12 mouse cellular contexts compared by ENCODE assay signal in genomic region chr13:30729245-30729644, GRCm38 (mm10). TPM values are rescaled to one million over a fixed set of nuclear protein-coding genes. Genes with fewer than 3 reads are reported as not detected.
DNase-seq lines count a peak whose midpoint lies in the region; ATAC-seq lines count a peak whose summit lies in the region.
"Had no signal": no experiment of that assay in that cellular context is flagged by ENCODE, and none has a peak within 500 bp of the region (broad histone marks: within the 10 kb centered on the region; RNA-seq: fewer than 3 reads in every experiment).

No protein-coding gene starts in this region.

- H3K4me3 ChIP-seq in kidney, embryonic 15.5 days (replicated peaks): no peak overlapping the region
- no peak overlapping the region for H3K4me3 ChIP-seq in heart, embryonic 13.5 days
- H3K4me3 ChIP-seq in lung, embryonic 16.5 days (ENCODE audit: low read length): no peak overlapping the region
- H3K4me3 ChIP-seq: embryonic facial prominence, embryonic 12.5 days; liver, embryonic 13.5 days; myocyte had no signal

- H3K4me2 ChIP-seq in kidney, embryonic 15.5 days: no peak overlapping the region
- peak overlapping the region; percentile 35; the same call in 1 of the 2 replicates for H3K4me2 ChIP-seq in heart, embryonic 13.5 days
- no peak overlapping the region for H3K4me2 ChIP-seq in lung, embryonic 16.5 days (ENCODE audit: low read depth, low read length)
- H3K4me2 ChIP-seq: embryonic facial prominence, embryonic 12.5 days; liver, embryonic 13.5 days had no signal

- peak; percentile 24 for DNase-seq in kidney, adult 11 months
- DNase-seq in adrenal gland, postnatal 14 days: peak; percentile 59
- DNase-seq in cerebellum, postnatal 36 days: no peak
- no peak for DNase-seq in left cerebral cortex, adult 18-20 months (ENCODE audit: low spot score in 2 of 2)
- no peak for DNase-seq in left cerebral cortex, postnatal 36 days (ENCODE audit: low spot score in 2 of 2)
- DNase-seq: liver, embryonic 13.5 days; thymus, postnatal 4 days had no signal

- 31% methylated on average over 6 of the region's 6 CpGs for WGBS in kidney, embryonic 15.5 days
- 17% methylated on average over 6 of the region's 6 CpGs for WGBS in heart, embryonic 13.5 days
- 16% methylated on average over 6 of the region's 6 CpGs for WGBS in lung, embryonic 16.5 days

- H3K27me3 ChIP-seq in kidney, embryonic 15.5 days: no peaks in the 10 kb centered on the region
- H3K27me3 ChIP-seq in heart, embryonic 13.5 days (replicated peaks): no peaks in the 10 kb centered on the region; the same call in 1 of the 2 replicates
- no peaks in the 10 kb centered on the region for H3K27me3 ChIP-seq in lung, embryonic 16.5 days (ENCODE audit: control insufficient read depth, insufficient read depth, low read depth, low read length)
- H3K27me3 ChIP-seq: embryonic facial prominence, embryonic 12.5 days; liver, embryonic 13.5 days had no signal

- H3K4me1 ChIP-seq in kidney, embryonic 15.5 days: peaks cover 5% of the 10 kb centered on the region
- H3K4me1 ChIP-seq in heart, embryonic 13.5 days: peaks cover 10% of the 10 kb centered on the region
- H3K4me1 ChIP-seq in lung, embryonic 16.5 days (replicated peaks; ENCODE audit: control insufficient read depth, insufficient read depth, low read length): peaks cover 5% of the 10 kb centered on the region; the same call in 1 of the 2 replicates
- H3K4me1 ChIP-seq: liver, embryonic 13.5 days had no signal

- no peaks in the 10 kb centered on the region for H3K9me3 ChIP-seq in kidney, embryonic 15.5 days (replicated peaks)
- H3K9me3 ChIP-seq in heart, embryonic 13.5 days: no peaks in the 10 kb centered on the region
- no peaks in the 10 kb centered on the region for H3K9me3 ChIP-seq in lung, embryonic 16.5 days (ENCODE audit: control insufficient read depth, low read length)
- H3K9me3 ChIP-seq: embryonic facial prominence, embryonic 12.5 days; liver, embryonic 13.5 days had no signal

- H3K36me3 ChIP-seq in kidney, embryonic 15.5 days: no peaks in the 10 kb centered on the region
- H3K36me3 ChIP-seq in heart, embryonic 13.5 days: no peaks in the 10 kb centered on the region
- no peaks in the 10 kb centered on the region for H3K36me3 ChIP-seq in lung, embryonic 16.5 days (ENCODE audit: control insufficient read depth, insufficient read depth, low read length)
- H3K36me3 ChIP-seq: embryonic facial prominence, embryonic 12.5 days; liver, embryonic 13.5 days had no signal

- no peak overlapping the region for H3K27ac ChIP-seq in kidney, embryonic 15.5 days
- H3K27ac ChIP-seq in heart, embryonic 13.5 days (replicated peaks): no peak overlapping the region
- H3K27ac ChIP-seq in lung, embryonic 16.5 days (ENCODE audit: low read length): no peak overlapping the region
- H3K27ac ChIP-seq: embryonic facial prominence, embryonic 12.5 days; liver, embryonic 13.5 days had no signal

- H3K9ac ChIP-seq in kidney, embryonic 15.5 days: no peak overlapping the region
- H3K9ac ChIP-seq in heart, embryonic 13.5 days: no peak overlapping the region
- H3K9ac ChIP-seq in lung, embryonic 16.5 days (ENCODE audit: low read length): no peak overlapping the region
- H3K9ac ChIP-seq: embryonic facial prominence, embryonic 12.5 days; liver, embryonic 13.5 days had no signal

- intact Hi-C loops in left cerebral cortex, postnatal 36 days (cut with DNase I): no loop called here

- no peak for ATAC-seq in kidney, embryonic 15.5 days (replicated peaks; ENCODE audit: low FRiP score)
- ATAC-seq in heart, embryonic 13.5 days (ENCODE audit: extremely low read depth, insufficient number of reproducible peaks, low FRiP score, low TSS enrichment): no peak; the same call in 1 of the 2 replicates
- peak; percentile 36; the same call in 1 of the 2 replicates for ATAC-seq in lung, embryonic 16.5 days (ENCODE audit: low read depth)

RNA-seq across cellular contexts. Expression of gene Irf4, which starts 19.8 kb away (rescaled TPM):
- 0.08 and 0.25 TPM in 2 replicates for polyA plus RNA-seq in kidney, embryonic 15.5 days (2015; fragmentation: Nextera tagmentation; extraction: Ambion mirVana)
- total RNA-seq in adrenal gland, postnatal 14 days (2021): 7.9 and 8.3 TPM in 2 replicates
- 0.05 and 0.18 TPM in 2 replicates for polyA plus RNA-seq in heart, embryonic 13.5 days (2015; fragmentation: Nextera tagmentation; extraction: Ambion mirVana)
- 0.10 and 0.11 TPM in 2 replicates for polyA plus RNA-seq in lung, embryonic 16.5 days (2015; fragmentation: Nextera tagmentation; extraction: Ambion mirVana)
- under 1 TPM; 0.26 TPM for total RNA-seq in left cerebral cortex, adult 18-20 months (2021)
- total RNA-seq in left cerebral cortex, postnatal 36 days (2021): under 1 TPM; 0.47 to 0.63 TPM

Comparison
In these comparisons a context has a peak if more than half of its experiments do, and no peak if none do; other contexts are left out.
1. DNase-seq: peak in kidney, adult 11 months (single experiment) and adrenal gland, postnatal 14 days (single experiment); none in cerebellum, postnatal 36 days (0 of 2), left cerebral cortex, adult 18-20 months (0 of 2) and left cerebral cortex, postnatal 36 days (0 of 2).